Mouse (Mus musculus) ES-E14 (cell line): ENCODE results near the gene Gemin6. TPM values are rescaled to one million over a fixed set of nuclear protein-coding genes. Genes with fewer than 3 reads are reported as not detected.
"Not testable (repeated sequence)": the region's sequence is repeated elsewhere in the genome, so short reads cannot be mapped to it uniquely, and the experiment has no call there.

Experiments
- DNase-seq: peaks from one replicate; pipeline ENCODE4 v3.0.0-alpha.2; 2013; ENCODE audit warnings: low read depth, low spot score
- H3K27ac ChIP-seq: 2 replicates; pipeline ENCODE4 v1.5.1; 2012; ENCODE audit warnings: low read depth, mild to moderate bottlenecking, low read length, moderate library complexity, mixed read lengths; ENCODE audit not compliant: poor library complexity, insufficient read depth, severe bottlenecking
- H3K36me3 ChIP-seq: 2 replicates; pipeline ENCODE4 v1.6.1; 2012; ENCODE audit warnings: mild to moderate bottlenecking, low read length, moderate library complexity, mixed read lengths; ENCODE audit not compliant: control insufficient read depth, poor library complexity, insufficient read depth, severe bottlenecking
- H3K4me1 ChIP-seq, 2 experiments: fragments of 150-350 bp in 1 of 2; sonication (generic) in 1 of 2; 2 replicates each; pipeline ENCODE4 v1.6.1; 2012; ENCODE audit warnings: low read length in 2 of 2, mild to moderate bottlenecking in 1 of 2, mixed read lengths in 1 of 2; ENCODE audit not compliant: control insufficient read depth in 2 of 2, insufficient read depth in 2 of 2, poor library complexity in 1 of 2
- H3K4me3 ChIP-seq, 2 experiments: fragments of 150-350 bp in 1 of 2; sonication (generic) in 1 of 2; 2 replicates each; pipeline ENCODE4 v1.5.1; 2012; ENCODE audit warnings: low read length in 2 of 2, low read depth in 1 of 2, mild to moderate bottlenecking in 1 of 2, mixed read lengths in 1 of 2; ENCODE audit not compliant: insufficient read depth in 1 of 2, poor library complexity in 1 of 2, severe bottlenecking in 1 of 2
- H3K9ac ChIP-seq: 2 replicates; pipeline ENCODE4 v1.6.1; 2012; ENCODE audit warnings: low read depth, mild to moderate bottlenecking, low read length, mixed read lengths; ENCODE audit not compliant: poor library complexity, insufficient read depth, severe bottlenecking
- H3K9me3 ChIP-seq: fragments of 150-350 bp; sonication (generic); 2 replicates; pipeline ENCODE4 v1.6.1; 2012; ENCODE audit warnings: low read depth, mild to moderate bottlenecking, low read length; ENCODE audit not compliant: control insufficient read depth, insufficient read depth
- CHD2 ChIP-seq: IDR thresholded peaks from 2 replicates; pipeline ENCODE4 v1.6.1; 2014; ENCODE audit warnings: mild to moderate bottlenecking, low read depth, low read length, inconsistent platforms
- HCFC1 ChIP-seq: IDR thresholded peaks from 2 replicates; pipeline ENCODE4 v1.6.1; 2012; ENCODE audit warnings: low read length, inconsistent platforms, borderline replicate concordance; ENCODE audit not compliant: insufficient read depth
- MAFK ChIP-seq: IDR thresholded peaks from 2 replicates; pipeline ENCODE4 v1.6.1; 2014; ENCODE audit warnings: mild to moderate bottlenecking, low read depth, low read length, inconsistent platforms; ENCODE audit not compliant: insufficient read depth
- ZC3H11A ChIP-seq: IDR thresholded peaks from 2 replicates; pipeline ENCODE4 v1.6.1; 2012; ENCODE audit warnings: low read depth, mild to moderate bottlenecking, inconsistent platforms, low read length, borderline replicate concordance
- ZNF384 ChIP-seq: IDR thresholded peaks from 2 replicates; pipeline ENCODE4 v1.6.1; 2012; ENCODE audit warnings: low read depth, low read length, inconsistent platforms
- in situ Hi-C, 2 experiments: fragments of 600-800 bp; cut with MboI; formaldehyde crosslinking; loops; one replicate each; pipeline ENCODE4 v1.15.1; 2025; ENCODE audit warnings: low sequenced_read_pairs in 2 of 2, inconsistent platforms in 1 of 2; ENCODE audit not compliant: unreplicated experiment in 2 of 2
- total RNA-seq: library from RNA; depleted of rRNA; stranded (reverse); fragments of 300-350 nt; gene quantifications from 2 replicates; pipeline ENCODE4 v1.2.3, GENCODE M21; 2012; rRNA removed

Gene Gemin6
- total RNA-seq, 1 experiment, result 45.4 TPM

DNA sequence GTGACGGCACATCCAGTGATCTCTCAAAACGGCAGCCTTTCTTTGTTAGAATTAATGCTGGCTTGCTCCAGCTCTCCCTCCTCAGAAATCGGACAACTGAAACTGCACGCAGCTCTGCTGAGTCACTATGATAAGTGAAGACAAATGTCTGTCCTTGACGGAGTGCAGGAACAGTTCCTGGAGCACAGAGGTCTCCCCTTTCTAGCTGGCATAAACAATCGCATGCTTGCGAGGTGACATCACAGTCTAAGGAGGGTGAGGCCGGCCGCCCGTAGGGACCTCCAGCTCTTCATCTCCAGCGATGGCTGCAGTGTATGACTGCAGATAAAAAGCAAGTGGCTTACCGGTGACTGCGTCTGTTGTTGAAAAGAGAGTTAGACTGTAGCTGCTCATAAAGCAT, 31.0 kb downstream of the Gemin6 start:
- peak; percentile 75 for DNase-seq
- Histone ChIP-seq H3K9me3 (no peaks in the 10 kb centered on the region), H3K4me1 (peaks cover 1 to 4% of the 10 kb centered on the region in 2 experiments; a peak in 2 of 4 replicates), H3K36me3 (peaks cover 32% of the 10 kb centered on the region), H3K27ac (peak overlapping the region; percentile 70), H3K9ac (peak overlapping the region; percentile 42; the same call in 1 of the 2 replicates), H3K4me3 (peak overlapping the region; percentile 7 to 19; a peak in 3 of 4 replicates)
- in situ Hi-C loops, result no loop called here
- TF ChIP-seq ZC3H11A (no peak), HCFC1 (no peak), ZNF384 (no peak), MAFK (peak; percentile 99)

GRCm38 (mm10) chr17:80267065-80267464, 42.8 kb downstream of the Gemin6 start:
- Histone ChIP-seq H3K36me3 (peaks cover 19% of the 10 kb centered on the region), H3K9ac (no peak overlapping the region), H3K4me1 (no peaks in the 10 kb centered on the region), H3K27ac (no peak overlapping the region), H3K9me3 (no peaks in the 10 kb centered on the region), H3K4me3 (no peak overlapping the region)
- in situ Hi-C loops, result no loop called here
- no peak for TF ChIP-seq MAFK
- TF ChIP-seq ZNF384, result no peak
- TF ChIP-seq ZC3H11A, result no peak
- no peak for TF ChIP-seq HCFC1
- no peak for TF ChIP-seq CHD2
- DNase-seq, result no peak

- no peak for TF ChIP-seq ZNF384
- TF ChIP-seq ZC3H11A, result no peak
- TF ChIP-seq MAFK, result no peak
- TF ChIP-seq CHD2, result no peak
- TF ChIP-seq HCFC1, result no peak
- H3K4me3 ChIP-seq, result no peak overlapping the region
- no peak for DNase-seq
- no peak overlapping the region for H3K9ac ChIP-seq
- in situ Hi-C loops, result no loop called here
- H3K4me1 ChIP-seq, result no peaks in the 10 kb centered on the region
- H3K36me3 ChIP-seq, result peaks cover 19% of the 10 kb centered on the region
- H3K9me3 ChIP-seq, result no peaks in the 10 kb centered on the region
- no peak overlapping the region for H3K27ac ChIP-seq
These were observed 43.9 kb downstream of the Gemin6 start for GRCm38 (mm10) chr17:80268151-80268550.

GRCm38 (mm10) chr17:80270622-80271021, 46.4 kb downstream of the Gemin6 start:
- H3K9me3 ChIP-seq, in situ Hi-C loops, H3K27ac ChIP-seq, H3K4me3 ChIP-seq, DNase-seq, H3K4me1 ChIP-seq, H3K9ac ChIP-seq: not testable (repeated sequence)
- H3K36me3 ChIP-seq, result peaks cover 13% of the 10 kb centered on the region

Other genes starting within 250 kb of the Gemin6 start
- gene Hnrnpll, start 162.1 kb upstream of the Gemin6 start, total RNA-seq, result 36.4 and 40.9 TPM in 2 replicates
- gene Galm, start 97.0 kb upstream of the Gemin6 start, total RNA-seq, result 4.0 and 5.3 TPM in 2 replicates
- gene Srsf7, start 17.1 kb upstream of the Gemin6 start, total RNA-seq, result 314 and 361 TPM in 2 replicates
- 0.09 TPM in 1 of 2 replicates, not detected in the other for gene Ttc39d, start 17.0 kb upstream of the Gemin6 start, total RNA-seq
- gene Morn2, start 65.8 kb downstream of the Gemin6 start, total RNA-seq, result 9.0 and 10.7 TPM in 2 replicates
- 13.9 and 15.2 TPM in 2 replicates for gene Dhx57, start 66.0 kb downstream of the Gemin6 start, total RNA-seq
- 0.48 and 0.98 TPM in 2 replicates for gene Arhgef33, start 83.0 kb downstream of the Gemin6 start, total RNA-seq
- gene Gm10190, start 149.1 kb downstream of the Gemin6 start, total RNA-seq, result not detected in 2 replicates